Mouse (Mus musculus) midbrain, embryonic 10.5 days (tissue): ENCODE measurements at regions not wholly inside any gene's neighbourhood (a gene's known extent, or its start where the extent isn't known, plus 50 kb on each side); places are given as distances from the start of the nearest gene placed in this dataset.
"Not testable (repeated sequence)": the region's sequence is repeated elsewhere in the genome, so short reads cannot be mapped to it uniquely, and the experiment has no call there.

ENCODE experiments used
- DNase-seq: peaks from one replicate; pipeline ENCODE4 v3.0.0-alpha.2; 2017; ENCODE audit warnings: low spot score
- H3K27ac ChIP-seq: fragments of 300-500 bp; sonication (generic); replicated peaks from 2 replicates; pipeline ENCODE4 v1.5.1; 2016; ENCODE audit warnings: mild to moderate bottlenecking
- H3K27me3 ChIP-seq: fragments of 300-500 bp; sonication (generic); 2 replicates; pipeline ENCODE4 v1.6.1; 2016; ENCODE audit warnings: low read depth, mild to moderate bottlenecking; ENCODE audit not compliant: poor library complexity, severe bottlenecking
- H3K36me3 ChIP-seq: fragments of 300-500 bp; sonication (generic); 2 replicates; pipeline ENCODE4 v1.6.1; 2016; ENCODE audit warnings: mild to moderate bottlenecking, moderate library complexity
- H3K4me1 ChIP-seq: fragments of 300-500 bp; sonication (generic); 2 replicates; pipeline ENCODE4 v1.6.1; 2016
- H3K4me3 ChIP-seq: fragments of 300-500 bp; sonication (generic); 2 replicates; pipeline ENCODE4 v1.5.1; 2016; ENCODE audit warnings: mild to moderate bottlenecking, moderate library complexity
- H3K9me3 ChIP-seq: fragments of 300-500 bp; sonication (generic); replicated peaks from 2 replicates; pipeline ENCODE4 v1.6.1; 2016; ENCODE audit warnings: mild to moderate bottlenecking
- WGBS: fragments of 180-500 bp; shearing (Covaris S2); methylation state at CpG from one replicate; pipeline ENCODE4 v1.1.7; 2016; 5-methylcytosine and 5-hydroxymethylcytosine counted together

GRCm38 (mm10) chr17:79536549-79536948 lies 75.1 kb upstream of the Rmdn2 start:
- no peaks in the 10 kb centered on the region for H3K36me3 ChIP-seq
- H3K4me3 ChIP-seq = no peak overlapping the region
- 85% methylated on average over 4 of the region's 4 CpGs for WGBS
- H3K9me3 ChIP-seq = no peaks in the 10 kb centered on the region
- no peaks in the 10 kb centered on the region for H3K4me1 ChIP-seq
- DNase-seq = no peak
- no peaks in the 10 kb centered on the region for H3K27me3 ChIP-seq
- no peak overlapping the region for H3K27ac ChIP-seq

DNA sequence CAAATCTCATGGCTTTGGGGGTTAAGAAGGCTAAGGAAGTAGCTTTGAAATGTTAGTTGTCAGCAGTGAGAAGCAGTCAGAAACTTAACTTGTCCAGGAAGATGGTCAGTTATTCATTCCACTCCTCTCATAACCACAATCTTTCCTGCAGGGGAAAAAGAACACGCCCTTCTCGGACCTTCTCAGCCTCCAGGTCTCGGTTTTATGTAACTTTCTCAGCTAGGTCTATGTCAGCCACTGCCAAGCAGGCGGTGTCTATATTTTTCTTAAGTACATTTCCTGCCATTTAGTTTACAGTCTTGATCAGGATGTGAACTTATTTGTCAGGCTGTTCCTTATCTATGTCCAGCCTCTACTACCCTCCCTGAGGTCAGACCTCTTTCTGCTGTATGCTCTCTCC lies 72.9 kb upstream of the Rmdn2 start:
- Histone ChIP-seq H3K27me3 (no peaks in the 10 kb centered on the region), H3K9me3 (no peaks in the 10 kb centered on the region), H3K4me1 (no peaks in the 10 kb centered on the region), H3K36me3 (no peaks in the 10 kb centered on the region), H3K27ac (no peak overlapping the region), H3K4me3 (no peak overlapping the region)
- DNase-seq = no peak
- 86% methylated on average over 4 of the region's 4 CpGs for WGBS

GRCm38 (mm10) chr17:79540038-79540437 lies 71.6 kb upstream of the Rmdn2 start:
- no peak for DNase-seq
- Histone ChIP-seq H3K9me3 (no peaks in the 10 kb centered on the region), H3K4me3 (no peak overlapping the region), H3K27me3 (no peaks in the 10 kb centered on the region), H3K4me1 (no peaks in the 10 kb centered on the region), H3K36me3 (no peaks in the 10 kb centered on the region), H3K27ac (no peak overlapping the region)
- WGBS = 89% methylated on average over 1 of the region's 1 CpGs

DNA sequence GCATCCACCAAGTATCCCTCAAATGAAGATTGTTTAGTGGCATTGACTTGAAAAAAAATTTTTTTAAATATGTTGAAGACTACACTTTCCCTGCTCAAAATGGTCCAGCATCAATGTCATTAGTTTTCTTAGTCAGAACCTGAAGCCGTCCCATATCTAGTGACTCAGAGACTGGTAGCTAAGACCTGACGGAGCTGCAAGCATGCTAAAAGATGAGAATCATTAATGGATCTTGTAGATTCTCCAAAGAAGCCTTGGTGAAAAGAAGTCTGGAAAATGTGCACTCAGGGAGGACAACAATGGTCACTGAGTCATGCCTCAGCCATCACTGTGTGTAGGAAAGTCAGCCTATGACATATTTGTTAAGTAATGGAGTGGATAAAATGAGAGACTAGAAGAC lies 71.2 kb upstream of the Rmdn2 start:
- H3K27me3 ChIP-seq = no peaks in the 10 kb centered on the region
- DNase-seq = no peak
- no peaks in the 10 kb centered on the region for H3K36me3 ChIP-seq
- WGBS = 88% methylated on average over 2 of the region's 2 CpGs
- H3K4me3 ChIP-seq = no peak overlapping the region
- no peak overlapping the region for H3K27ac ChIP-seq
- no peaks in the 10 kb centered on the region for H3K4me1 ChIP-seq
- no peaks in the 10 kb centered on the region for H3K9me3 ChIP-seq

DNA sequence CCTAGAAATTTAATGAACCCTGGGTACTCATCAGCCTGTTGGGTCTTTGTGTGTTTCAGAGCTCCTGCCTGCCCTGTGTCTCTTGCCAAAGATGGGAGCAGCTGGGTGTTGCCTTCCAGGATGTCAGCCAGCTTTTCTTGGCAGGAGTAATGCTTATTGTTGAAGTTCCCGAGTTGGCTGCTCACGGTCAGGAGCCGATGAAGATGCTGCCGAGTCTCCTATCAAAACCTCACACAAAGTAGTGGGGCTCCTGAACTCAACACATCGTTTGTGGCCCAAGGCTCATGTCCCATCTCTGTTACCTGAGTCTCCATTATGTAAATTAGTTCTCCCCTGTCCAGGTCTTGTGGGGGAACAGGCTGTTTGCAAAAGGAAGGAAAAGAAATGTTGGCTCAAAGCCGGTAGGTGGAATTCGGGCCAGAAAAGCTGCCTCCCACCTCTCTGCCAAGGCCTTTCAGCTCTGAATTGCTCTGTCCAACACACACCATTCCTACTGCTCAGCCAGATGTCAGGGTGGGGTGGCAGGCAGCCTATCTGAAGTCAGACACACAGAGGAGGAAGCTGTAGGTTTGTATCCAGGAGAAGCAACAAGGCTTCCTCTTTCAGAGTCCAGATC lies 67.6 kb upstream of the Rmdn2 start:
- no peaks in the 10 kb centered on the region for H3K27me3 ChIP-seq
- WGBS = 92% methylated on average over 7 of the region's 7 CpGs
- H3K9me3 ChIP-seq = no peaks in the 10 kb centered on the region
- no peaks in the 10 kb centered on the region for H3K36me3 ChIP-seq
- H3K4me1 ChIP-seq = no peaks in the 10 kb centered on the region
- no peak overlapping the region for H3K4me3 ChIP-seq
- H3K27ac ChIP-seq = no peak overlapping the region
- DNase-seq = no peak

GRCm38 (mm10) chr17:79545878-79546277 lies 65.8 kb upstream of the Rmdn2 start:
- 81% methylated on average over 2 of the region's 2 CpGs for WGBS
- H3K36me3 ChIP-seq = no peaks in the 10 kb centered on the region
- H3K9me3 ChIP-seq = no peaks in the 10 kb centered on the region
- H3K4me3 ChIP-seq = no peak overlapping the region
- H3K27ac ChIP-seq = no peak overlapping the region
- H3K27me3 ChIP-seq = no peaks in the 10 kb centered on the region
- no peaks in the 10 kb centered on the region for H3K4me1 ChIP-seq
- DNase-seq = no peak

- H3K4me1 ChIP-seq = no peaks in the 10 kb centered on the region
- no peaks in the 10 kb centered on the region for H3K27me3 ChIP-seq
- no peak overlapping the region for H3K27ac ChIP-seq
- no peaks in the 10 kb centered on the region for H3K36me3 ChIP-seq
- no peak for DNase-seq
- WGBS = 93% methylated on average over 2 of the region's 2 CpGs
- H3K4me3 ChIP-seq = no peak overlapping the region
- no peaks in the 10 kb centered on the region for H3K9me3 ChIP-seq
Observed at GRCm38 (mm10) chr17:79547075-79547474, 64.6 kb upstream of the Rmdn2 start.

DNA sequence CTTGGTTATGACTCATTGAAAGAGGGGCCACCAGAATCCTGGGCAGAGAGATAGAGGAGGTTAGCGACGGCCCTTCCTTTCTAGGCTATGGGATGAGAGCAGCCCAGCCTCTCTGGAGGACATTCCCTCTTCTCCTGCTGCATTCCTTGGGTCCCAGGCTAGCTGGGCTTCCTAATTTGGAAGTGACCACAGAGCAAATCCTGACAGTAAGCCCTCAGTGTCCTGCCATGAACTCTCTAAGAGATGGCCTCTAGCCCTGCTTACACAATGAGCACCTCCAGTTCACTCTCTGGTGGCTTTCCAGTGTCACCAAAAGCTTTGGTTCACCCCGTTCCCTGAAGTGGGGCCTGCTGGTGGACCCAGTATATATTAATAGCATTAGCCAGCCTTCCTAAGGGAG lies 64.1 kb upstream of the Rmdn2 start:
- no peak for DNase-seq
- WGBS = 91% methylated on average over 3 of the region's 3 CpGs
- no peak overlapping the region for H3K4me3 ChIP-seq
- no peaks in the 10 kb centered on the region for H3K9me3 ChIP-seq
- no peaks in the 10 kb centered on the region for H3K36me3 ChIP-seq
- no peaks in the 10 kb centered on the region for H3K4me1 ChIP-seq
- H3K27ac ChIP-seq = no peak overlapping the region
- H3K27me3 ChIP-seq = no peaks in the 10 kb centered on the region

DNA sequence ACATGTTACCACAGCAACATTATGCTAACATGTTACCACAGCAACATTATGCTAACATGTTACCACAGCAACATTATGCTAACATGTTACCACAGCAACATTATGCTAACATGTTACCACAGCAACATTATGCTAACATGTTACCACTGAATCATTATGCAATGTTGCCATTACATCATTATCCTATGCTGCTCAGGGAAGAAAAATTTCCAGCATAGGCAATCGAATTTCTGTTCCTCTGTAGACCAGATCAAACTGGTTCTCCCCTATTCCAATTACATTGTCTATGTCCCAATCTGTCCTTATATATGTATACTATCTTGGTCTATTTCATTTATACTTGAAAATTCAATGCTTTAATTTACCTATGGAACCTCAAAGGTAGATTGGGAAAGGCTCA lies 61.3 kb upstream of the Rmdn2 start:
- not testable (repeated sequence) for H3K9me3 ChIP-seq, H3K36me3 ChIP-seq, H3K4me1 ChIP-seq, H3K27ac ChIP-seq, H3K27me3 ChIP-seq, H3K4me3 ChIP-seq, DNase-seq
- WGBS = 76% methylated on average over 1 of the region's 1 CpGs

DNA sequence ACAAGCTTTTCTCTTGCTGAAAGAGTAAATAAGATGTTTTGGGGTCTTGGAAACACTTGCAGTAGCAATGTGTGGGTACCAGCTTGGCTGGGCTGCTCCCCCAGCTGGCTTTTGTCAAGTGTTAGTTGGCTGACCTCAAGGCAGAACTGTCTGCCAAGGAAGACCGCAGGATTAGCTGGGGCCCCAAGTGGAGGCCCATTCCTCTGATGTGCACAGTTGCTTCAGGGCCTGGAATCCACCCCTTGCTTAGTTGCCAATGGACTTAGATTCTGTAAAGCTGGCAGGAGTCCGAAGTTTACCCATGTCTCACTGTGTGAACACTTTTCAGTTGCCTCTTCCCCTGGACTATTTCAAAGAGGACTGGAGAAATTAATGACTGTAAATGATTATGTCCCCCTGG lies 57.8 kb upstream of the Rmdn2 start:
- Histone ChIP-seq H3K27ac (no peak overlapping the region), H3K4me1 (no peaks in the 10 kb centered on the region), H3K36me3 (no peaks in the 10 kb centered on the region), H3K27me3 (no peaks in the 10 kb centered on the region), H3K9me3 (no peaks in the 10 kb centered on the region), H3K4me3 (no peak overlapping the region)
- no peak for DNase-seq
- WGBS = 86% methylated on average over 2 of the region's 2 CpGs

- Histone ChIP-seq H3K36me3 (no peaks in the 10 kb centered on the region), H3K27me3 (no peaks in the 10 kb centered on the region), H3K4me3 (no peak overlapping the region), H3K9me3 (peaks cover 9% of the 10 kb centered on the region; the same call in 1 of the 2 replicates), H3K27ac (no peak overlapping the region), H3K4me1 (no peaks in the 10 kb centered on the region)
- 84% methylated on average over 1 of the region's 1 CpGs for WGBS
- DNase-seq = no peak
Observed at GRCm38 (mm10) chr17:79555593-79555992, 56.1 kb upstream of the Rmdn2 start.
